Mouse (Mus musculus): ENCODE measurements around the gene AC170998.1.

DNA sequence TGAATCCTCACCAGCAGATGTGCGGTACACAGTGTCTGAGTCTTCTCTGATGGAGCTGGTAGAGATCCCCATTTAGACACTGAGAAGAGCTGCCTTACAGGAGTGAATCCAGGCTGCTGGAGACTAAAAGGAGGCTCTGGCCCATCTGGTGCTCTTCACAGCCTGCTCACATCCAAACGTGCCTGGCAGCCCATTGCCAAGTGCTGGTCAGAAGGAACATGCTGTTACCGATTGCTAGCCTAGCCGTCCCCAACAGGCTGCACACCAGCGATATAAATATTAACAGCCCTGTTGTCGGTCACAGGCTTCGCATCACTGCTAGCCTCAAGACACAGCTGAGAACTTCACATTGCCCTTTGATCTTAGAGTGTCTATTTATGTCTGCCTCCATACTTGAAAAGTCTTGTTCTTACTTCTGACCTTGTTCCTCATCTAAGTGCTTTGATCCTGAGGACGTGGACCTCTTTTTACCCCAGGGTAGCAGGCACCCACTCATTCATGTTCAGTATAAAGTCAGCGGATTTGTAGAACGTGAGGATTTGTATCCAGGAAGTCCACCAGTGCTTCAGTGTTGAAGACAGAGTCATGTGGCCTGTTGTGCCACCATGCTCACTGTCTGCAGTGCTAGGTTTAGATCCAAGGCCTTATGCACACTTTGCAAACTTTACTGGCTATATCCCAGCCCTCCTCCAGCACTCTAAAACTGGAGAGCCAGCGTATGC, 17.4 kb downstream of the AC170998.1 start:
- no peak for TF ChIP-seq CTCF (IDR thresholded peaks at IDR 0.05; ENCODE audit: low read depth)
- TF ChIP-seq EP300 (IDR thresholded peaks at IDR 0.05; ENCODE audit: low read depth): no peak
